Mouse (Mus musculus) heart, postnatal 10 days (tissue): Measurements from ENCODE around the gene Slc16a5. TPM values are rescaled to one million over a fixed set of nuclear protein-coding genes. Genes with fewer than 3 reads are reported as not detected.
"Not testable (repeated sequence)": the region's sequence is repeated elsewhere in the genome, so short reads cannot be mapped to it uniquely, and the experiment has no call there.

Experiments
- DNase-seq, 2 experiments: peaks; one replicate each; pipeline ENCODE4 v3.0.0; 2021
- intact Hi-C: fragments of 180-260 bp; cut with DNase I; formaldehyde crosslinking; loops from one replicate; pipeline ENCODE4 v1.15.1; 2025
- total RNA-seq, 2 experiments: library from RNA; stranded (reverse); gene quantifications; 2 replicates each; pipeline ENCODE4 v1.2.3; 2021

Gene Slc16a5
- total RNA-seq, 2 experiments from 2014 or later: 0.15 to 0.57 TPM

GRCm38 (mm10) chr11:115447321-115447885 lies 14.9 kb upstream of the Slc16a5 start:
- intact Hi-C loops: no loop called here
- peak in 1 of 2 experiments; percentile 44 for DNase-seq

GRCm38 (mm10) chr11:115448075-115448474 lies 14.2 kb upstream of the Slc16a5 start:
- intact Hi-C loops: no loop called here

DNA sequence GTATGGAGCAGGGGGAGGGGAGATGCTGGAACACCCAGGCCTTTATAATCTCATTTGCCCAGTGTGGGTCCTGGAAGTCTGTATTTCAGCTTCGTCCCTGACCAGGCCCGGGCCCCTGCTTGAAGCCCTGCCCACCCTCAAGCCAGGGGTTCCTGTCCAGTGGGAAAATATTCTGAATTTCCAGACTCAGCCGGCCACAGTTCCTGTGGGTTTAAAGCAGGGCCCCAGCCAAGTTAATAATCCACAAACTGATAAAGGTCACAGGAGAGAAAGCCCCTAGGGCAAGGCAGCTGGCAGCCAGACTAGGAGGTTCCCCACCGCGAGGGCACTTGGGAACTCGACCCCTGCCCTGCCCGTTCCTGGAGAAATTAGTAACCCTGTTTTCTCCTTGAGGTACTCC lies 13.3 kb upstream of the Slc16a5 start:
- intact Hi-C loops: no loop called here
- DNase-seq: no peak

More at GRCm38 (mm10) chr11:115448075-115448474, 14.2 kb upstream of the Slc16a5 start:
- no peak for DNase-seq

- intact Hi-C loops: no loop called here
- DNase-seq: no peak
These were observed 12.1 kb upstream of the Slc16a5 start for GRCm38 (mm10) chr11:115450176-115450575.

GRCm38 (mm10) chr11:115451781-115452241 lies 10.5 kb upstream of the Slc16a5 start:
- intact Hi-C loops: no loop called here
- no peak for DNase-seq

- intact Hi-C loops: no loop called here
- no peak for DNase-seq
These were observed 9.9 kb upstream of the Slc16a5 start for GRCm38 (mm10) chr11:115452281-115452860.

DNA sequence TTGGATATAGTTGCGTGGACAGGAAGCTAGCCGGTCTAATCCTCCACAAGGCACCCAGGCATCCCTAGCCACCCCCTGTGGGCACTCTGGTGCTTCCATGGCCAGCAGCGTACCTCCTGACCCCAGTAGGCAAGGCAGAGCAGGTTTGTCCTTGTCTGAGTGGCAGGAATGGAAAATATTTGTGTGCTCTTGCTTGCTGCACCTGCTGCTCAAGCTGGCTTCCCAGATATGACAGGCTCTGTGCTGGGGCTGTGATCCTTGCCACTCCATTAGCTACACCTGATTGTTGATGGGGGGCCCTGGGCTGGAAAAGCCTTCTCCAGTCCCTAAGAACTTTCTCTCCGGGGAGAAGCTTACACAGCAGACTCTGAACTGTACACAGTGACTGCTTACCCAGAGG lies 9.0 kb upstream of the Slc16a5 start:
- intact Hi-C loops: no loop called here

GRCm38 (mm10) chr11:115454822-115455221 lies 7.5 kb upstream of the Slc16a5 start:
- intact Hi-C loops, DNase-seq: not testable (repeated sequence)

More for the DNA sequence above, 9.0 kb upstream of the Slc16a5 start:
- no peak for DNase-seq

DNA sequence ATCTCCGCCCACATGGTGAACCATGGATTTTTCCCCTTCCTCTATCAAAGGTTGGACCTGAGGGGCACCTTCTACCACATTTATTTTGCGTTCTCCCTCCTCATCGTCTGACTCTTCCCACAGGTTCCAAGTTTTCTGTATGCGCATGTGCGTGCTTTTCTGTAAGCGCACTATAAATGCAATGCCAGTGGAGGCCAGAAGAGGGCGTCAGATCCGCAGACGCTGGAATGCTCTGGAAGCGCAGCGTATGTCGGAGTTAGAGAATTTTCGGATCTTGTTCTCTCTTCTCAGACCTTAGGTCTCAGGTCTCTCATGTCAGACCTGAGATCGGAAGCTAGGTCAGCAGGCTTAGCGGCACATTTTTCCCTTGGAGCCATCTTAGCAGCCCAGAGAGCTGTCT lies 6.7 kb upstream of the Slc16a5 start:
- intact Hi-C loops: no loop called here
- DNase-seq: no peak

GRCm38 (mm10) chr11:115456182-115456581 lies 6.1 kb upstream of the Slc16a5 start:
- intact Hi-C loops: no loop called here
- no peak for DNase-seq

- DNase-seq: peak in 1 of 2 experiments; percentile 34
- intact Hi-C loops: no loop called here
These were observed 4.9 kb upstream of the Slc16a5 start for GRCm38 (mm10) chr11:115457405-115457804.

GRCm38 (mm10) chr11:115460976-115461375 lies 1.3 kb upstream of the Slc16a5 start:
- intact Hi-C loops: no loop called here
- DNase-seq: no peak

DNA sequence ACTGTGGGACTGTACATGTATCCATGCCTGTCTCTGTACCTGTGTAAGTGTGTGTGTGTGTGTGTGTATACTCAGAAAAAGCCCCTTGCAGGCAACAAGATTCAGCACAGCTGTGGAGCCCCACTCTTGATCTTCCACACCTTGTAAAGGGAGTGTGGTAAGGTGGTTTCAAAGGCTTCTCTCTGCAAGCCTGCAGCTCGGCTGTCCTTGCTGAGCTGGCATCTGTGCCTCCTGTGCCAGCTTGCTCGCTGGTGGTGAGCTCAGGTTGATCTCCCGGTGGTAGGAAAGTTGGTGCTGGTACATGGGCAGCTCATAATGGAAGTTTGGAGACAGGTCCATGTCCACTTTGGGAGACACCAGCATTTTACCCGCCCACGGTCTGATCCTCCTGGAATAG lies 430 bp upstream of the Slc16a5 start:
- intact Hi-C loops: no loop called here
- no peak for DNase-seq

GRCm38 (mm10) chr11:115463397-115463796 lies 1.1 kb downstream of the Slc16a5 start:
- no peak for DNase-seq
- intact Hi-C loops: no loop called here

DNA sequence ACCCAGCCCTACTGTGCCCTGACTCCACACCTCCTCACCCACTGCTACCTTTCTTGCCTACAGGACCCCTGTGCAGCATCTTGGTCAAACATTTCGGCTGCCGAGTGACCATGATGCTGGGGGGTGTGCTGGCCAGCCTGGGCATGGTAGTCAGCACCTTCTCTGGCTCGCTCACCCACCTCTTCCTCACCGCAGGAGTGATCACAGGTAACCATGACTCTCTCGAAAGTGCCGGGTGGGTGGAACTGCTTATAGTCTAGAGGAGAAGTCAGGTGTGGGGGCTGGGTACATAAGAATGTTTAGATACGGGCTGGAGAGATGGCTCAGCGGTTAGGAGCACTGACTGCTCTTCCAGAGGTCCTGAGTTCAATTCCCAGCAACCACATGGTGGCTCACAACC lies 2.6 kb downstream of the Slc16a5 start:
- no peak for DNase-seq
- intact Hi-C loops: no loop called here

DNA sequence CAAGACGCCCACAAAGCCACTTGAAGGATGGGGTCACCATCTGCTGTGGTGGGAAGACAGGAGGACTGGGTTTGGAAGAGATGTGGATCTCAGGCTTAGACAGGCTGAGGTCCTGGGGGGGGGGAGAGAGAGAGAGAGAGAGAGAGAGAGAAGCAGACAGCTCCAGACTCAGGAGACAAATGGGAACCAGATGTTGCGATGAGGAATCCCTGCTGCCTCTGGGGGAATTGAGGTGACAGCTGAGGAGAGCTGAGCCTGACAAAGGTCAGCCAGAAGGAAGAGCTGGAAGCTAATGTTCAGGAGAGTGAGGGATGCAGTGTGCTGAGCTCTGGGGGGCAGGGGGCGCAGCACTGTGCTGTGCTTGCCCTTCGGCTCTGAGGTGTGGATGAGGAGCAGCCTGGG lies 4.9 kb downstream of the Slc16a5 start:
- intact Hi-C loops: no loop called here

GRCm38 (mm10) chr11:115472183-115472582 lies 9.9 kb downstream of the Slc16a5 start:
- DNase-seq: peak in 1 of 2 experiments; percentile 37
- intact Hi-C loops: no loop called here

More for the DNA sequence above, 4.9 kb downstream of the Slc16a5 start:
- DNase-seq: no peak

DNA sequence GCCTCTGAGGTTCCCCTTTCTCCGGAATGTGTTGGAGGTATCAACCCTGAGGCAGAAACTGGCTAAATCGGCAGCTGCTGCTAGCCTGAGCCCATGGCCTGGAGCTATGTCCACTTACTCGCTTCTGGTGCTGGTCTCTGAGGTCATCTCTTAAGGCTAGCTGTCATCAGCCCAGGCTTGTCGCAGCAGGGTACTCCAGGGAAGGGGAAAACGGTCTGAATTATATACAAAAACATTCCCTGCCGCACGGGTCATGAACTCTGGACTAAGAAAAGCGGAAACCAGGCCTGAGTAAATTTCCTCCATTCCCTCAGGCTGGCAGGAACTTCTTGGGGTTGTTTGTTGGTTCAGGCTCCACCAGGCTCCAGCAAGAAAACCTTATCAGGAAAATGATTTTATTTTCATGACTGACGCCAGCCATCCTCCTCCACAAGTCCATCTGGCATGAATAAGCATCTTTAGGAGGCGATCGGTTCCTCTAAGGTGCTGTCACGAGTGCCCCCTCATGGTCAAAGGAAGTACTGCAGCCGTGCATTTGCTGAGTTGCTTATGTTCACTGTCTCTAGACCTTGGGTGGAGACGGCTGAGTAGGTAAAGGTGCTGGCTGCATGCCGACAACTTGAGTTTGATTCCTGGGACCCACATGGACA lies 11.5 kb downstream of the Slc16a5 start:
- DNase-seq: peak; percentile 95 to 96
- intact Hi-C loops: loop anchor here (1.0 to 2.0 kb wide), 3 partner anchors 15 to 114 kb away; no protein-coding TSS in a partner anchor

- DNase-seq: peak; percentile 96 to 98
- intact Hi-C loops: loop anchor here (2.0 kb wide), 1 partner anchor 46 kb away; no protein-coding TSS in a partner anchor
These were observed 12.9 kb downstream of the Slc16a5 start, which contains the start of gene Armc7 for GRCm38 (mm10) chr11:115475025-115475757. Gene Armc7, plus strand, starts transcription at chr11:115475667.

GRCm38 (mm10) chr11:115475758-115476237 lies 13.5 kb downstream of the Slc16a5 start:
- intact Hi-C loops: loop anchor here (2.0 kb wide), 1 partner anchor 47 kb away; no protein-coding TSS in a partner anchor
- no peak for DNase-seq

DNA sequence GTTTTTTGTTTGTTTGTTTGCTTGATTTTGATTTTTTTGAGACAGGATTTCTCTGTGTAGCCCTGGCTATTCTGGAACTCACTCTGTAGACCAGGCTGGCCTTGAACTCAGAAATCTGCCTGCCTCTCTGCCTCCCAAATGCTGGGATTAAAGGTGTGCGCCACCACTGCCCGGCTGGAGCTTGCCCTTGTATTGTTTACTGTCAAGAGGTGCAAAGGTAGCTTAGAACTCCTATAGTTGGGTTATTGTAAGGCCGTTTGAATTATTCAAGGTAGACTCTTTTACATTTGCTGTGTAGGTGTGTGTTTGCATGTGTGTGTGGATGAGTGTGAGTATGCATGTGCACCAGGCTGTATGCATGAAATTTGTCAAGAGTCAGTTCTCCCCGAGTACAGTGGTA lies 14.4 kb downstream of the Slc16a5 start:
- DNase-seq, intact Hi-C loops: not testable (repeated sequence)
